Mouse (Mus musculus) left cerebral cortex, postnatal 36 days (tissue): Measurements from ENCODE around the gene Strip1. TPM values are rescaled to one million over a fixed set of nuclear protein-coding genes. Genes with fewer than 3 reads are reported as not detected.

Source experiments
- DNase-seq, 2 experiments: peaks; one replicate each; pipeline ENCODE4 v3.0.0; 2021 to 2022; ENCODE audit warnings: low spot score in 2 of 2, mixed read lengths in 1 of 2
- intact Hi-C: fragments of 180-260 bp; cut with DNase I; formaldehyde crosslinking; loops from one replicate; pipeline ENCODE4 v1.15.1; 2025
- total RNA-seq, 2 experiments: library from RNA; stranded (reverse); gene quantifications; 2 replicates each; pipeline ENCODE4 v1.2.3; 2021

Gene Strip1
- total RNA-seq, 2 experiments from 2014 or later, result 58.0 to 63.7 TPM

GRCm38 (mm10) chr3:107565331-107565730 lies 66.2 kb downstream of the Strip1 start:
- DNase-seq, result no peak
- intact Hi-C loops, result no loop called here

- intact Hi-C loops, result no loop called here
These were observed 67.6 kb downstream of the Strip1 start for GRCm38 (mm10) chr3:107563880-107564279.

GRCm38 (mm10) chr3:107562591-107562990 lies 68.9 kb downstream of the Strip1 start:
- intact Hi-C loops, result no loop called here
- no peak for DNase-seq

More at GRCm38 (mm10) chr3:107563880-107564279, 67.6 kb downstream of the Strip1 start:
- DNase-seq, result no peak

Other genes with a start within 250 kb of the Strip1 start
- gene Kcnc4, start 172.1 kb downstream of the Strip1 start, total RNA-seq, result 10 to 100 TPM; 65.5 to 73.0 TPM
- gene Slc6a17, start 113.7 kb downstream of the Strip1 start, total RNA-seq, result 100 to 1,000 TPM; 377 to 415 TPM
- not detected for gene Ubl4b, start 76.6 kb downstream of the Strip1 start, total RNA-seq
- gene Alx3, start 36.7 kb downstream of the Strip1 start, total RNA-seq, result 1 to 10 TPM in 1 of 2 experiments, under 1 TPM in 1; 0.96 to 1.5 TPM
- gene Gm10961, start 372 bp downstream of the Strip1 start, total RNA-seq, result not detected
- 100 to 1,000 TPM; 325 TPM for gene Ahcyl1, start 64.9 kb upstream of the Strip1 start, total RNA-seq
- 10 to 100 TPM; 12.4 to 14.0 TPM for gene Csf1, start 128.8 kb upstream of the Strip1 start, total RNA-seq
- gene Eps8l3, start 245.5 kb upstream of the Strip1 start, total RNA-seq, result not detected